Mouse (Mus musculus): ENCODE data around the gene Cblc. TPM values are rescaled to one million over a fixed set of nuclear protein-coding genes. Genes with fewer than 3 reads are reported as not detected.
A peak's percentile ranks its signal among the peaks of the same experiment; 100 is the strongest.

Cblc gene
- total and polyA plus RNA-seq, 2 experiments from 2014 or later, result 0.38 to 0.67 TPM

- no peaks in the 10 kb centered on the region for H3K36me3 ChIP-seq (ENCODE audit: insufficient read depth)
- DNase-seq (no peak), ATAC-seq (no peak)
- H3K4me3 ChIP-seq (ENCODE audit: low read depth, low read length), result no peak overlapping the region
- H3K4me1 ChIP-seq (ENCODE audit: insufficient read depth), result 0 out of 2 replicates have a peak, but pooled peaks cover 2% of the 10 kb centered on the region
- H3K9me3 ChIP-seq (ENCODE audit: low read length), result no peaks in the 10 kb centered on the region
- H3K27me3 ChIP-seq (ENCODE audit: insufficient read depth, low read length), result peaks cover 38% of the 10 kb centered on the region
- TF ChIP-seq CTCF (IDR thresholded peaks at IDR 0.05; ENCODE audit: low read depth), result no peak
- no peak overlapping the region for H3K9ac ChIP-seq
- 90% methylated on average over 4 of the region's 4 CpGs for WGBS
- H3K4me2 ChIP-seq (ENCODE audit: low read depth), result no peak overlapping the region
- H3K27ac ChIP-seq (ENCODE audit: low read depth, low read length), result no peak overlapping the region
Measured at GRCm38 (mm10) chr7:19813161-19813560, 16.6 kb upstream of the Cblc start.

- peak overlapping the region; percentile 37 for H3K4me2 ChIP-seq (ENCODE audit: low read depth)
- no peaks in the 10 kb centered on the region for H3K36me3 ChIP-seq (ENCODE audit: insufficient read depth)
- H3K4me1 ChIP-seq (ENCODE audit: insufficient read depth), result 0 out of 2 replicates have a peak, but pooled peaks cover 2% of the 10 kb centered on the region
- H3K27ac ChIP-seq (ENCODE audit: low read depth, low read length), result no peak overlapping the region
- H3K4me3 ChIP-seq (ENCODE audit: low read depth, low read length), result 0 out of 2 replicates have a peak overlapping the region, but pooled peaks have one; percentile 2
- 5% methylated on average over 22 of the region's 22 CpGs for WGBS
- DNase-seq (no peak), ATAC-seq (no peak)
- peaks cover 32% of the 10 kb centered on the region for H3K27me3 ChIP-seq (ENCODE audit: insufficient read depth, low read length)
- TF ChIP-seq CTCF (IDR thresholded peaks at IDR 0.05; ENCODE audit: low read depth), result no peak
- H3K9ac ChIP-seq, result no peak overlapping the region
- no peaks in the 10 kb centered on the region for H3K9me3 ChIP-seq (ENCODE audit: low read length)
Measured at GRCm38 (mm10) chr7:19811114-19811513, 14.5 kb upstream of the Cblc start.

DNA sequence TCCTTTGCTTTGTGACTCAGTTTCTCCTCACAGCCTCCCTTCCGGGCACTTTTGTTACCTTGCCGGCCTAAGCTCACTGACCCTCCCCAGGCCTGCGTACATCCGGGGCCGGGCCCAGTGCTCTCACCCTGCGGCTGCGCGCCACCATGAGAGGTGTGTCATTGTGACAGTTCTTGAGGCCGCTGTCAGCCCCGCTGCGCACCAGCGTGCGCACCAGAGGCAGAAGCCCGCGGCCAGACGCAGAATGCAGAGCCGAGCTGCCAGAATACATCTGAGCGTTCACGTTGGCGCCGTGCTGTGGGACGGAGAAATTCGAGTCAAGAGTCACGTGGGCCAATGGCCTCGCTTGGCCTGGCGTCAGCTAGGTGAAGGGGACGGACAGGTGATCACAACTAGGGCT lies 12.8 kb upstream of the Cblc start:
- no peaks in the 10 kb centered on the region for H3K9me3 ChIP-seq (ENCODE audit: low read length)
- 3% methylated on average over 27 of the region's 27 CpGs for WGBS

GRCm38 (mm10) chr7:19806356-19806969 lies 9.9 kb upstream of the Cblc start:
- WGBS, result 84% methylated on average over 8 of the region's 8 CpGs
- ATAC-seq (no peak), DNase-seq (no peak)
- Histone ChIP-seq H3K9ac (no peak overlapping the region), H3K9me3 (ENCODE audit: low read length) (no peaks in the 10 kb centered on the region), H3K4me2 (ENCODE audit: low read depth) (no peak overlapping the region), H3K27me3 (ENCODE audit: insufficient read depth, low read length) (peaks cover 25% of the 10 kb centered on the region), H3K27ac (ENCODE audit: low read depth, low read length) (no peak overlapping the region), H3K4me3 (ENCODE audit: low read depth, low read length) (no peak overlapping the region), H3K4me1 (ENCODE audit: insufficient read depth) (0 out of 2 replicates have a peak, but pooled peaks cover 2% of the 10 kb centered on the region), H3K36me3 (ENCODE audit: insufficient read depth) (no peaks in the 10 kb centered on the region)
- TF ChIP-seq CTCF (IDR thresholded peaks at IDR 0.05; ENCODE audit: low read depth), result no peak

More for the DNA sequence above, 12.8 kb upstream of the Cblc start:
- H3K4me2 ChIP-seq (ENCODE audit: low read depth), result peak overlapping the region; percentile 41
- TF ChIP-seq CTCF (IDR thresholded peaks at IDR 0.05; ENCODE audit: low read depth), result no peak
- H3K9ac ChIP-seq, result 0 out of 2 replicates have a peak overlapping the region, but pooled peaks have one; percentile 6
- H3K27me3 ChIP-seq (ENCODE audit: insufficient read depth, low read length), result peaks cover 32% of the 10 kb centered on the region
- no peak overlapping the region for H3K27ac ChIP-seq (ENCODE audit: low read depth, low read length)
- no peaks in the 10 kb centered on the region for H3K36me3 ChIP-seq (ENCODE audit: insufficient read depth)
- ATAC-seq, result peak; percentile 80
- H3K4me3 ChIP-seq (ENCODE audit: low read depth, low read length), result peak overlapping the region; percentile 14; the same call in 1 of the 2 replicates
- H3K4me1 ChIP-seq (ENCODE audit: insufficient read depth), result 0 out of 2 replicates have a peak, but pooled peaks cover 2% of the 10 kb centered on the region
- DNase-seq, result no peak

- 21% methylated on average over 7 of the region's 7 CpGs for WGBS
- Histone ChIP-seq H3K4me1 (ENCODE audit: insufficient read depth) (no peaks in the 10 kb centered on the region), H3K9ac (no peak overlapping the region), H3K4me2 (ENCODE audit: low read depth) (no peak overlapping the region), H3K9me3 (ENCODE audit: low read length) (no peaks in the 10 kb centered on the region), H3K27me3 (ENCODE audit: insufficient read depth, low read length) (peaks cover 4% of the 10 kb centered on the region; the same call in 1 of the 2 replicates), H3K27ac (ENCODE audit: low read depth, low read length) (no peak overlapping the region), H3K36me3 (ENCODE audit: insufficient read depth) (no peaks in the 10 kb centered on the region), H3K4me3 (ENCODE audit: low read depth, low read length) (no peak overlapping the region)
- TF ChIP-seq CTCF (IDR thresholded peaks at IDR 0.05; ENCODE audit: low read depth), result peak; percentile 90
- 0 out of 2 replicates have a peak, but pooled peaks have one; percentile 20 for ATAC-seq
- DNase-seq, result peak; percentile 84
Measured at GRCm38 (mm10) chr7:19802995-19803394, 6.4 kb upstream of the Cblc start.

- Histone ChIP-seq H3K9ac (no peak overlapping the region), H3K9me3 (ENCODE audit: low read length) (no peaks in the 10 kb centered on the region), H3K4me2 (ENCODE audit: low read depth) (no peak overlapping the region), H3K27ac (ENCODE audit: low read depth, low read length) (no peak overlapping the region), H3K4me1 (ENCODE audit: insufficient read depth) (no peaks in the 10 kb centered on the region), H3K4me3 (ENCODE audit: low read depth, low read length) (no peak overlapping the region), H3K27me3 (ENCODE audit: insufficient read depth, low read length) (peaks cover 18% of the 10 kb centered on the region), H3K36me3 (ENCODE audit: insufficient read depth) (no peaks in the 10 kb centered on the region)
- DNase-seq (peak; percentile 35), ATAC-seq (no peak)
- peak; percentile 73 for TF ChIP-seq CTCF (IDR thresholded peaks at IDR 0.05; ENCODE audit: low read depth)
- WGBS, result 24% methylated on average over 2 of the region's 2 CpGs
Measured at GRCm38 (mm10) chr7:19800764-19801163, 4.2 kb upstream of the Cblc start.

GRCm38 (mm10) chr7:19796254-19796653 lies 355 bp downstream of the Cblc start:
- Histone ChIP-seq H3K4me1 (ENCODE audit: insufficient read depth) (no peaks in the 10 kb centered on the region), H3K36me3 (ENCODE audit: insufficient read depth) (no peaks in the 10 kb centered on the region), H3K4me3 (ENCODE audit: low read depth, low read length) (no peak overlapping the region), H3K9ac (no peak overlapping the region), H3K27me3 (ENCODE audit: insufficient read depth, low read length) (peaks cover 18% of the 10 kb centered on the region), H3K9me3 (ENCODE audit: low read length) (no peaks in the 10 kb centered on the region), H3K27ac (ENCODE audit: low read depth, low read length) (no peak overlapping the region), H3K4me2 (ENCODE audit: low read depth) (no peak overlapping the region)
- TF ChIP-seq CTCF (IDR thresholded peaks at IDR 0.05; ENCODE audit: low read depth), result no peak
- 10% methylated on average over 18 of the region's 18 CpGs for WGBS
- ATAC-seq, result no peak
- DNase-seq, result no peak
